Mouse (Mus musculus) hindbrain, postnatal 0 days (tissue): ENCODE data around the gene Zfp106. TPM values are rescaled to one million over a fixed set of nuclear protein-coding genes. Genes with fewer than 3 reads are reported as not detected.

ENCODE experiments used
- ATAC-seq: fragments of 200-750 bp; cut with Nextera tagmentation; 2 replicates; pipeline ENCODE4 v1.8.0; 2017; ENCODE audit warnings: mild to moderate bottlenecking, moderate TSS enrichment, moderate library complexity
- DNase-seq: peaks from one replicate; pipeline ENCODE4 v3.0.0-alpha.2; 2015; ENCODE audit warnings: low spot score
- H3K27ac ChIP-seq: fragments of 300-500 bp; sonication (generic); 2 replicates; pipeline ENCODE4 v1.5.1; 2014; ENCODE audit warnings: mild to moderate bottlenecking
- H3K27me3 ChIP-seq: fragments of 300-500 bp; sonication (generic); 2 replicates; pipeline ENCODE4 v1.6.1; 2014; ENCODE audit warnings: low read length, mixed read lengths; ENCODE audit not compliant: insufficient read depth
- H3K36me3 ChIP-seq: fragments of 300-500 bp; sonication (generic); 2 replicates; pipeline ENCODE4 v1.6.1; 2014; ENCODE audit warnings: low read length, mixed read lengths; ENCODE audit not compliant: insufficient read depth
- H3K4me1 ChIP-seq: fragments of 300-500 bp; sonication (generic); 2 replicates; pipeline ENCODE4 v1.6.1; 2014; ENCODE audit warnings: antibody characterized with exemption, low read length, mixed read lengths; ENCODE audit not compliant: insufficient read depth
- H3K4me2 ChIP-seq: fragments of 300-500 bp; sonication (generic); 2 replicates; pipeline ENCODE4 v1.6.1; 2014; ENCODE audit warnings: low read depth, mild to moderate bottlenecking, low read length, moderate library complexity, mixed read lengths
- H3K4me3 ChIP-seq: fragments of 300-500 bp; sonication (generic); 2 replicates; pipeline ENCODE4 v1.5.1; 2014; ENCODE audit warnings: low read length
- H3K9ac ChIP-seq: fragments of 300-500 bp; sonication (generic); replicated peaks from 2 replicates; pipeline ENCODE4 v1.6.1; 2014; ENCODE audit warnings: mild to moderate bottlenecking, low read length, moderate library complexity, mixed read lengths
- H3K9me3 ChIP-seq: fragments of 300-500 bp; sonication (generic); 2 replicates; pipeline ENCODE4 v1.6.1; 2016; ENCODE audit warnings: low read length, mixed read lengths
- CTCF ChIP-seq: IDR thresholded peaks from 2 replicates; pipeline ENCODE4 v1.5.1; 2016; ENCODE audit warnings: antibody characterized with exemption, control low read depth, low read depth
- WGBS: fragments of 180-500 bp; shearing (Covaris S2); extraction: QIAGEN DNeasy Blood & Tissue Kit; methylation state at CpG from one replicate; pipeline ENCODE4 v1.1.7; 2014; 5-methylcytosine and 5-hydroxymethylcytosine counted together
- polyA plus RNA-seq: library from polyadenylated mRNA; unstranded; fragments of >200 nt; fragmentation: Nextera tagmentation; extraction: Ambion mirVana; gene quantifications from 2 replicates; pipeline ENCODE4 v1.2.1, GENCODE M21; 2015
- total RNA-seq: library from RNA; depleted of rRNA; stranded (reverse); fragments of >200 nt; gene quantifications from 2 replicates; pipeline ENCODE4 v1.2.3, GENCODE M21; 2014; rRNA removed

The Zfp106 gene
- total RNA-seq (58.9 and 61.5 TPM in 2 replicates), polyA plus RNA-seq (40.3 and 41.6 TPM in 2 replicates)

DNA sequence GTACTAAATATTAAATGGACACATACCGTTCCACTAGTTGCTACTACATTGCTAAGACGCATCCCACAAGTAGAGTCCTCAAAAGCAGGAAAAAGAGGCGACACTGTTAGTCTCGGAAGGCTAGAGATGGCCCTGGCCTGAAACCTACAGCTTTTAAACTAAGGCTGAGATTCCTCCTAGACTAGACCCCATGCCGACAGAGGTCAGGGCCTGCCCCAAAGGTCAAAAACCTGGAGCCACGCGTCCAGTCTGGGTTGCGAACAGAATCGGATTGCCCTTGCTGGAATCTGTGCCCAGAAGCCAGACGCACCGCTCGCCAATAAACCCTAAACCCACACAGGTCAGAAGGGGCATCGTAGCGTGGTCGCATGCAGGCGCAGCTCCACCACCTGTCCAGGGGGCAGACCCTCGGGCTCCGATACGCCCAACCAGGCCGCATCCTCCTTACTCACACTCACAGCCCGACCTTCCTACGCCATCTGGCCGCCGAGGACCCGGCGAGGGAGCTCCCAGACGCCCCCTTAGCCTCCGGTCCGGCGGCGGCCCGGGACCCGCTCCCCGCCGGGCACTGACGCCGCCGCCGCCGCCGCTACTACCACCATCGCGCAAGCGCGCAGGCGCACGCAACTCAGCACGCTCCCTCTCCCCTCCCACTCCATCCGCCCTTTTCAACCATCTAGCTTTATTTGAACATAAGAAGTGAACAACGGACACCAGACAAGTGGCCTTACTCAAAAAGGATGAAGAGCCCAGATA lies at the start of gene Zfp106:
Zfp106 (minus strand) TSS at position 609 of the 756 bp plus-strand sequence.
- Histone ChIP-seq H3K4me3 (peak within 1 kb of the TSS; percentile 94), H3K4me1 (peaks cover 7% of the 10 kb centered on the region), H3K9ac (peak within 1 kb of the TSS; percentile 91), H3K9me3 (no peaks in the 10 kb centered on the region), H3K27ac (peak within 1 kb of the TSS; percentile 81), H3K36me3 (no peaks in the 10 kb centered on the region), H3K4me2 (peak within 1 kb of the TSS; percentile 80), H3K27me3 (no peaks in the 10 kb centered on the region)
- under 1% methylated on average over 49 of the region's 50 CpGs for WGBS
- TF ChIP-seq CTCF = 0 out of 2 replicates have a peak, but pooled peaks have one; percentile 4
- ATAC-seq (peak; percentile 91), DNase-seq (peak; percentile 94)

GRCm38 (mm10) chr2:120608830-120609723 lies 45.4 kb upstream of the Zfp106 start, which contains the start of the genes Haus2 and Lrrc57:
TSS of gene Haus2 (plus strand) at chr2:120609383.
TSS of gene Lrrc57 (minus strand) at chr2:120609520.
- ATAC-seq (peak; percentile 98), DNase-seq (peak; percentile 94)
- Histone ChIP-seq H3K36me3 (0 out of 2 replicates have a peak, but pooled peaks cover 3% of the 10 kb centered on the region), H3K9ac (peak within 1 kb of the TSS; percentile 74), H3K27ac (peak within 1 kb of the TSS; percentile 89), H3K4me1 (peaks cover 14% of the 10 kb centered on the region), H3K27me3 (no peaks in the 10 kb centered on the region), H3K9me3 (no peaks in the 10 kb centered on the region), H3K4me3 (peak within 1 kb of the TSS; percentile 84), H3K4me2 (peak within 1 kb of the TSS; percentile 91)
- peak; percentile 49; the same call in 1 of the 2 replicates for TF ChIP-seq CTCF
- WGBS = under 1% methylated on average over 52 of the region's 52 CpGs

DNA sequence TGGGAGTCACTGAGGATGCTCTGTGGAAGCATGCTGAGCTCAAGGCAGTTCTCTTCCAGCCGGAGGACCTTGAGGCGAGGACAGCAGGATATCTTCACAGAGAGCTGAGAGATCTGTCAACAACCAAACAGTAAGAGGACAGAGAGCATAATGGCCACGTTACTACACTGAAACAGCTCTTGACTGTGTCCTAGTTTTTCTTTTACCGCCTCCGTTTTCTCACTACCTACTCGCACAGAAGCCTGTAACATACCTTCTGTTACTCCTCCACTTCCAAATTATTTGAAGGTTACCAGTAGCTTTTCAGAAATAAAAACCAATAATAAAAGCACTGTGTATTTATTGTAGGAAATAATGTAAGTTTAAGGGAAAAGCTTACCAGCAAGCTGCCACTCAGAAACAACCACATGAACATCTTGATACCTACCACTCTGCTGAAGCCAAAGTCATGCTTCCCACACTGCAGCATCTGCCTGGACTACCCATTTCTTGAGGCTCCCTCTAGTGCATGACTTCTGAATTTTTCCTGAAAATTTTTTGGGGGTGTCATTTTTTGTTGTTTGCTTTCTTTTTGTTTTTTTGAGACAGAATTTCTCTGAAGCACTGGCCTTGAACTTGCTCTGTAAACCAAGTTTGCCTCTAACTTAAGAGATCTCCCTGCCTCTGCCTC lies 42.5 kb upstream of the Zfp106 start:
- ATAC-seq = no peak
- no peak overlapping the region for H3K4me3 ChIP-seq
- no peaks in the 10 kb centered on the region for H3K27me3 ChIP-seq
- 81% methylated on average over 6 of the region's 6 CpGs for WGBS
- H3K9me3 ChIP-seq = no peaks in the 10 kb centered on the region
- peak; percentile 21 for DNase-seq
- H3K4me1 ChIP-seq = peaks cover 14% of the 10 kb centered on the region
- no peak overlapping the region for H3K9ac ChIP-seq
- TF ChIP-seq CTCF = peak; percentile 56
- H3K27ac ChIP-seq = no peak overlapping the region
- no peak overlapping the region for H3K4me2 ChIP-seq
- no peaks in the 10 kb centered on the region; the same call in 1 of the 2 replicates for H3K36me3 ChIP-seq

DNA sequence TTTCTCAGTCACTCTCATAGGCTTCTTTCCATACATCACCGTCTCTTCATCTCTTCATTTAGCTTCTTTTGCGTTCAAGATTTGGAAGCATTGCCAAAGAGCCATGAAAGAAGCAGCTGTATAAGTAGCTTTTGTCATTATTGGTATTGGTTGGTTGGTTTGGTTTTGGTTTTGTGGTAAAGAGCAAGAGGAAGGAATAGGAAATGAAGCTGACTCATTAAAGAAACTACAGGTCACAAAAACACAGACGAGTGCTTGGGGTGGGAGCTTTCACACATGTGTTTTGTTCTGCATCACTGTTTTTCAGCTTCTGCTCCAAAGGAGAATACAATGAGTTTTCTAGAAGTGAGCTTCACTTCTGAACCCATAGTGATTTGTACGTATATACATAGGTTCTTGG lies 35.9 kb upstream of the Zfp106 start:
- H3K27ac ChIP-seq = no peak overlapping the region
- H3K9me3 ChIP-seq = no peaks in the 10 kb centered on the region
- 93% methylated on average over 4 of the region's 4 CpGs for WGBS
- no peak overlapping the region for H3K4me3 ChIP-seq
- no peak overlapping the region for H3K4me2 ChIP-seq
- no peaks in the 10 kb centered on the region for H3K4me1 ChIP-seq
- no peak for DNase-seq
- TF ChIP-seq CTCF = no peak
- no peak for ATAC-seq
- no peaks in the 10 kb centered on the region for H3K27me3 ChIP-seq
- H3K9ac ChIP-seq = no peak overlapping the region
- peaks cover 37% of the 10 kb centered on the region for H3K36me3 ChIP-seq

GRCm38 (mm10) chr2:120597734-120598133 lies 34.1 kb upstream of the Zfp106 start:
- H3K4me2 ChIP-seq = no peak overlapping the region
- no peaks in the 10 kb centered on the region for H3K9me3 ChIP-seq
- H3K4me3 ChIP-seq = no peak overlapping the region
- no peak overlapping the region for H3K27ac ChIP-seq
- H3K36me3 ChIP-seq = peaks cover 37% of the 10 kb centered on the region
- no peak for TF ChIP-seq CTCF
- DNase-seq (no peak), ATAC-seq (no peak)
- H3K9ac ChIP-seq = no peak overlapping the region
- H3K27me3 ChIP-seq = no peaks in the 10 kb centered on the region
- no peaks in the 10 kb centered on the region for H3K4me1 ChIP-seq
- 95% methylated on average over 2 of the region's 2 CpGs for WGBS

DNA sequence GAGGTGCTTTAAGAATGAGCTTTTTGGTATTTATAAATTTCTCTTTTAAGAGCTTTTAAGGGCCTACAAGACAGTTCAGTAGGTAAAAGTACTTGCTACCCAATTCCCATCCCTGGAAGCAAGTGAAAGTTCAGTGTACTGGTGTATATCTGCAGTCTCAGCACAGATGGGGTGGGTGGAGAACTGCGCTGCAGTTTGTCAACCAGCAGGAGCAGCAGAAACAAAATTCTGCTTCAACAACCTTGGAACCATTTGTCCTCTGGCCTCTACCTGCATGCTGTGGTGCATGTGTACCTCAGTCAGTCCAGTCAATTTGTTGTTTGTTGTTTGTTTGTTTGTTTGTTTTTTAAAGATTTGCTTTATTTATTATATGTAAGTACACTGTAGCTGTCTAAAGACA lies 28.6 kb upstream of the Zfp106 start:
- no peak overlapping the region for H3K4me2 ChIP-seq
- peaks cover 20% of the 10 kb centered on the region; the same call in 1 of the 2 replicates for H3K36me3 ChIP-seq

More for the DNA sequence above, 28.6 kb upstream of the Zfp106 start:
- no peaks in the 10 kb centered on the region for H3K4me1 ChIP-seq
- DNase-seq = no peak
- no peak overlapping the region for H3K4me3 ChIP-seq
- no peak for ATAC-seq
- H3K27ac ChIP-seq = no peak overlapping the region
- peak; percentile 10; the same call in 1 of the 2 replicates for TF ChIP-seq CTCF
- no peaks in the 10 kb centered on the region for H3K9me3 ChIP-seq
- H3K27me3 ChIP-seq = no peaks in the 10 kb centered on the region
- no peak overlapping the region for H3K9ac ChIP-seq
- 83% methylated on average over 1 of the region's 1 CpGs for WGBS
